Mouse (Mus musculus) left cerebral cortex, postnatal 25 days (tissue): ENCODE data around the gene Mkrn1. TPM values are rescaled to one million over a fixed set of nuclear protein-coding genes. Genes with fewer than 3 reads are reported as not detected.
"Not testable (repeated sequence)": the region's sequence is repeated elsewhere in the genome, so short reads cannot be mapped to it uniquely, and the experiment has no call there.

Experiments used
- DNase-seq, 2 experiments: peaks; one replicate each; pipeline ENCODE4 v3.0.0; 2022; ENCODE audit warnings: low spot score in 2 of 2, mixed read lengths in 1 of 2
- intact Hi-C: fragments of 180-260 bp; cut with DNase I; formaldehyde crosslinking; loops from one replicate; pipeline ENCODE4 v1.15.1; 2025
- total RNA-seq, 2 experiments: library from RNA; stranded (reverse); gene quantifications; 2 replicates each; pipeline ENCODE4 v1.2.3; 2021

The Mkrn1 gene
- total RNA-seq, 2 experiments from 2014 or later = 152 to 154 TPM

DNA sequence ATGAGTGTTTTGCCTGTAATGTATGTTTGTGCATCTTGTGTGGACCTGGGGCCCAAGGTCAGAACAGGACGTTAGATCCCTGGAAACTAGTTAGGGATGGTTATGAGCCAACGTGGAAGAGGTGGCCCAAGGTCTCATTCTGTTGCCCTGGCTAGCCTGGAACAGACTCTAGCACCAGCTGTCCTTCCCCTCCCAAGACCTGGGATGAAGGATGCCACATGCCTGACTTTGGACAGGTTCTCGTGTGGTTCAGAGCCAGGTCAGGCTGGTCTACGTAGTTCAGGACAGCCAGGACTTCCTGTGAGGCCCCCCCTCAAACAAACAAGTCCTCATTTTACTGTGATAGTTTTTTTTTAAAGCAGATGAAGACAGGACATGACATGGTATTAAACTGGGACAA is 24.3 kb downstream of the Mkrn1 start:
- intact Hi-C loops = no loop called here
- no peak for DNase-seq

DNA sequence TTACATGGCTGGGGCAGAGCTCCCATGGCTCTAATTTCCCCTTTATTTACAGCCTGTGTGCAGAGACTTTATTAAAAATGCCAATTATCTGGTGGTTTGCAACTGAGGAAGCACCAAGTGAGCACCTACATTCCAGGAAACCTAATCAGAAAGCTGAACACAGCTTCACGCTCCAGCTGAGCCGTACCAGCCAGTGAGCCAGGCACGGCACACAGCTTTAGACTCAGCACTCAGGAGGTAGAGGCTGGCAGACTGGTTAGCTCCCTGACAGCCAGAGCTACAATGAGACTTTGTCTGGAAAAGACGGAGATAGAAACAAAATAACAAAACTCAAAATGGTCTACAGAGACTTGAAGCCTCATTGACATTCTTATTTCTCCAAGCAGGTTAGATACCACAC is 24.8 kb downstream of the Mkrn1 start:
- intact Hi-C loops = no loop called here
- no peak for DNase-seq

DNA sequence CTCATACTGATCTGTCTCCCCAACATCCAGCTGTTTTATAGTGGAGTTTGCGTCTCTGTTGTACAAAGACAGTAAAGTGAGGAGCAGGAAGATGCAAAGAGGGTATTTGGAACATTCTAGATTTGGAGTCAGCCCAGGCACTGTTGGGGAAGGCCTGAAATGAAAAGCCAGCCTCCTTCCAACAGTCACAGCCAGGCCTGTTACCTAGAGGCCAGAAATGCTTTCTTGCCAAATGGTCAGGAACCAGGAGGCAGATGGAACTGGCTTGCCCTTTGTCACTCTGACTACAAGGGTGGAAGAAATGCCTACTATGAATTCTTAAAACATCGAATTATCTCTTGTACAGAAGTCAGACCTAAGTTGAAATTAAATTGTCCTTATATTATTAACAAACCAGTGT is 30.3 kb downstream of the Mkrn1 start:
- intact Hi-C loops = no loop called here

DNA sequence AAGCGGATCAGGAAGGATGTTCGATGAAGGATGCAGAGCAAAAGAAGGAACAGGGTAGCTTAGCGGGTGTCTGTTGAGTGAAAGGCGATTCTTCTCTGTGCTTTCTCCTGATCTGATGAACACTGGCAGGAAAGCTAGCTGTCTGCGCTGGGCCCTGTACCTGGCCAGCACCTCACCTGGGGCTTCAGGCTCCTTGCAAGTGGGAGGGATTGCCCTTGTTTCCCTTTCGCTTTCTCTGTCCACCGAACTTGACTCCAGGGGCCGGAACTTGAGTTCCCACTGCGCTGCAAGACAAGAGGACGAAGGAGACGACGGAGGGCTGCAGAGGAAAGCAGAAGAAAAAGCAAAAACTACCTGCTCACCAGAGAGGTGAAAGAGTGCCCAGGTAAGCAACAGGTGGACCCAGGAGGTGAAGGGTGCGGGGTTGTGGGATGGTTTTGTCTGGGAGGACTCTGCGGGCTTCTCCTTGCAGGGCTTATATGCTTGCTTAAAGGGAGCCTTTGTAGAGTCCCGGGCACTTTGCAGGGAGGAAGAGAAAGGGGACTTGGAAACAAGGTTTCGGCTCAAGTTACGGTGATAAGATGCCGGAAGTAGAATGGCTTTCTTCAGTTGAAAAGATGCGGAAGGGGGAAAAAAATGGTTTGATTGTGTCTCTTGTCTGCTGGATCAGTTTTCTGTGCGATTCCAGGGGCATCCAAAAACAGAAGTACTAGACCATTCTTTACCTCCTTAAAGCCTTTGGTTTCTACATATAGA is 39.0 kb downstream of the Mkrn1 start, which contains the start of gene Rab19:
Gene Rab19 (plus strand): TSS at position 51 of the 756 bp plus-strand sequence.
- DNase-seq = no peak
- intact Hi-C loops = no loop called here

More for the DNA sequence above, 30.3 kb downstream of the Mkrn1 start:
- DNase-seq = no peak

GRCm38 (mm10) chr6:39380276-39380675 is 40.0 kb downstream of the Mkrn1 start:
- intact Hi-C loops = no loop called here
- DNase-seq = no peak

- intact Hi-C loops = no loop called here
- no peak for DNase-seq
Observed at GRCm38 (mm10) chr6:39379749-39380148, 40.5 kb downstream of the Mkrn1 start.

DNA sequence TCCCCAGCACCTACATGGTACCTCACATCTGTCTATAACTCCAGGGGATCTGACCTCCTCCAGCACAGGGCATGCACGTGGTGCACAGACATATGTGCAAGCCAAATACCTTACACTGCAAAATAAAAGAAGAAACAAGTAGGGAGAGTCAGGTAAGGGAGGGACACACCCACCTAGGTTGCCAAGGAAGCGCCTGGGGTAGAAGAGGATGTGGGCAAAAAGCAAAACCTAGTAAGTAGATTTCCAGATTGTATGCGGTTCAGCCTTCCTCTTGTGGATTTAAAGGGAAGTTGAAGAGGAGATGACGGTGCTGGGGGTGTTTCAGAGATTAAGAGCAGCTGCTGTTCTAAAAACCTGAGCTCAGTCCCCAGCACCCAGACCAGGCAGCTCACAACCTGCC is 41.0 kb downstream of the Mkrn1 start:
- DNase-seq = no peak
- intact Hi-C loops = no loop called here

- intact Hi-C loops, DNase-seq: not testable (repeated sequence)
Observed at GRCm38 (mm10) chr6:39378161-39378835, 42.0 kb downstream of the Mkrn1 start.

- DNase-seq = peak; percentile 89 to 93
- intact Hi-C loops = no loop called here
Observed at GRCm38 (mm10) chr6:39377311-39377827, 42.9 kb downstream of the Mkrn1 start, which contains the start of gene Slc37a3. Gene Slc37a3 (minus strand): TSS chr6:39377675.

- DNase-seq = peak in 1 of 2 experiments; percentile 11
- intact Hi-C loops = no loop called here
Observed at GRCm38 (mm10) chr6:39376775-39377174, 43.5 kb downstream of the Mkrn1 start.

DNA sequence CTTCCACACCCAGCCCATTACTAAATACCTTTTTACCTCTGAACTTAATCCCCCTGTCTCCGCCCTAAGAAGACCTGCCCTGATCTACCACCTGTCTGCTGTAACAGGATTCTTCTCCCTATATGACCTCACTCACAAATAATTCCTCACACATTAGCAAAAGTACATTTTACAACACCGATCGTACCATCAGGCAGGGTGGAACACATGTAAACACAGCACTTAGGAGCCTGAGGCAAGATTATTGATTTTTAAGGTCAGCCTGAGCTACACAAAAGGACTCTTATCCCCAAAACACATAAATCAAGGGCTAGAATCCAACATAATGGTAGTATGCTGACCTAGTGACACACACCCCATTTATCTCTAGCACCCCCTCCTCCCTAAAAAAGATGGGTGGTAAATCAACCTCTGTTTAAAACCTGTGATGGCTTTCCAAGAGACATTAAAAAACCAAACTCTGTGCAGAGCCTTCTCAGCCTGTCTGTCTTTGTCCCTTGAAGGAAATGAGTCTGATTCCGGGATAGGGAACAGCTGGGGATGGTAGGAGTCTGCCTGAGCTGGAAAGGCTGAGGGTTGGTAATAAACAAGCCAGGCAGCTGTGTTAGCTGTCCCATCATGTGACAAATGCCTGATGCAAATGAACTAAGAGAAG is 46.8 kb downstream of the Mkrn1 start:
- intact Hi-C loops = no loop called here

DNA sequence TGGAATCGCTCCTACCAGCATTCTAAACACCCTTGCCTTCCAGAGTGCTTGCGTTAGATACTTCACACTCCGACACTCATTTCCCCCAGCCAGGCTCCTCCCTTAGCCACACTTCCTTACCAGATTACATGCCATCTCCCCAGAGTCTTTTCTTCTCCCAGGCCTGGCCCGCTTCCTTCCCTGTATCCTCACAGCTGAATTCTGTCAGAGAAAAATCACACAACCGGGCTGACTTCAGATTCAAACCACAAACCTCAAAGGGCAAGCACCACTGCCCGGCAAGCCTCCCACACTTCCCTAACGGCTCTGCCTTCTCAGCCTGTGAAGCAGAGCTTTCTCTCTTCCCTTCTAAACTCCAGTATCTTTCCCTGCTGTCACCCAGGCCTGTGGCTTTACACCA is 47.5 kb downstream of the Mkrn1 start:
- intact Hi-C loops = no loop called here
- no peak for DNase-seq

More for the DNA sequence above, 46.8 kb downstream of the Mkrn1 start:
- DNase-seq = no peak

DNA sequence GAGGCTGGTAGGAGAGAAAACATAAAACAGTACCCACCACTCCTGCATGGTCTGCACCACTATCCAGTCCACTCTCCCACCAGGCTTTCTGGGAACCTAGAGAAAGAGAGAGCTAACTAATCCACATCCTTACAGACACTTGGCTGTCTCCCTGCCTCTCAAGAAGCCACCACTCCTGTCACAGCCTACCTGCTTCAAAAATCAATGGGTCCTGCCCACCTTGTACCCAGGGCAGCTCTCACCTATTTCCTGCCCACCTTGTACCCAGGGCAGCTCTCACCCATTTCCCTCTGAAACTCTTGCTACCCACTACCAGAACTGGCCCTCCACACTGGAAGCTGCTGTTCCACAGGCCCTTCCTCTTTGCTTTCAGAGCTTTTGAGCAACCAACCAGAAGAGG is 48.2 kb downstream of the Mkrn1 start:
- intact Hi-C loops = no loop called here
- DNase-seq = no peak

DNA sequence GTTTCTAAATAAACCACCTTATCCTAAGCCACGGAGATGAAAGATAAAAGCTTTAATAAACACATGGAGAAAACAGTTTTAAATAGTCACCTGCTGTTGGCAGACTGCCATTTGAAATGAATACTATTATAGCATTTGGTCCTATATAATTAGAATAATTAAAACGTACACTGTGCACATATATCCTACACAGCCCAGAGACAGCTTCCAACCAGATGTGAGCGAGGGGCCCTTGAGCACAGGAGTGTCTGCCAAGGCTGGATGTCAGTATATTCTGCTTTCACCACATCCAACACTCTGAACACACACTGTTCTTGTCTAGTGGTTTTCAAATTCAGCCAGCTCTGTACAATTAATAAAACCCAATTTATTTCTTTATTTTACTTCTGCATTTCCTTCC is 50.6 kb downstream of the Mkrn1 start:
- no peak for DNase-seq
- intact Hi-C loops = no loop called here

GRCm38 (mm10) chr6:39362684-39363083 is 57.6 kb downstream of the Mkrn1 start:
- intact Hi-C loops = no loop called here
- DNase-seq = no peak

DNA sequence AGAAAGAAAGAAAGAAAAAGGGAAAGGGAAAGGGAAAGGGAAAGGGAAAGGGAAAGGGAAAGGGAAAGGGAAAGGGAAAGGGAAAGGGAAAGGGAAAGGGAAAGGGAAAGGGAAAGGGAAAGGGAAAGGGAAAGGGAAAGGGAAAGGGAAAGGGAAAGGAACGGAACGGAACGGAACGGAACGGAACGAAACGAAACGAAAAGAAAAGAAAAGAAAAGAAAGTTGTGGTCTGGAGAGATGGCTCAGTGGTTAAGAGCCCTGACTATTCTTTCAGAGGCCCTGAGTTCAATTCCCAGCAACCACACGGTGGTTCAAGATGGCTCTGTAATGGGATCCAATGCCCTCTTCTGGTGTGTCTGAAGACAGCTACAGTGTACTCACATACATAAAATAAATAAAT is 61.1 kb downstream of the Mkrn1 start:
- DNase-seq, intact Hi-C loops: not testable (repeated sequence)

DNA sequence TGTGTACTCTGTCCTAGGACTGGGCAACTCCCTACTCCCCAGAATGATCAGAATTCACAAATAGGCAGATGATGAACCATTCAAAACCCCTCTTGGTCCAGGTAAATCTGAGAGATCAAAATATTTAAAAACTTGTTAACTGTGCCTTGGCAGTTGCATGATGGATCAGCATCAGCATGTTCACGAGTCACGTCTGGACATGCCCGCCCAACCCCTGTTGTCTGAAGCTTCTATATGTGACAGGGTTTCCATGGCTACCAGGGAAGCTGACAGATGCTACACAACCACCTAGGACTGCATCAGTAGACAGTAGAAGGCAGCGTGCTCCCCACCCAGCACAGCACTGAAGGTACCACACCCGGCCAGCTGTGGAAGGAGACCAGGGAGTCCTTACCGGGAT is 71.3 kb downstream of the Mkrn1 start:
- intact Hi-C loops = no loop called here

GRCm38 (mm10) chr6:39347880-39348814 is 72.1 kb downstream of the Mkrn1 start:
- intact Hi-C loops = no loop called here
- no peak for DNase-seq

More for the DNA sequence above, 71.3 kb downstream of the Mkrn1 start:
- DNase-seq = no peak
